Mouse (Mus musculus): ENCODE results near the gene Acsl4.

DNA sequence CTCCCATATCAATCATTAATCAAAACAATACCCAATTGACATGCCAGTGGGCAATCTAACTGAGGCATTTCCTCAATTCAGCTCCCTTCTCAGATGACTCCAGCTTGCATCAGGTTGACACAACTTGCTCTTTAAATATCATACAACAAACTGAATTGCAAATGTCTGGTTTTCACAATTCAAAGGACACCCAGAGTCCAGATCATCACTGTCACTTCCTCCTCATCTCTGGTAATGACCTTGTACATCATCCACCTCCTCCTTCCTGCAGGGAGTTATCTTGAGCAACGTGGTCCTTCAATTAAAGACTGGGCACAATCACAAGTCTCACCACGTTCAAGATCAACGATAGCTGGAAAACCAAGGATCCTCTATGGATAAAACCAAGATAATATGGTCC is 13.0 kb downstream of the Acsl4 start:
- TF ChIP-seq CTCF (IDR thresholded peaks at IDR 0.05; ENCODE audit: control insufficient read depth, insufficient read depth, insufficient replicate concordance, low read depth, low read length) (no peak), POLR2A (IDR thresholded peaks at IDR 0.05; ENCODE audit: control insufficient read depth, low read depth, low read length) (no peak)
